ENCODE assay signal across 9 mouse cellular contexts in genomic region chr13:73502719-73503118, GRCm38 (mm10). TPM values are rescaled to one million over a fixed set of nuclear protein-coding genes. Genes with fewer than 3 reads are reported as not detected.
DNase-seq lines count a peak whose midpoint lies in the region; TF ChIP-seq lines count a peak whose summit lies in the region.
"Had no signal": no experiment of that assay in that cellular context is flagged by ENCODE, and none has a peak within 500 bp of the region (broad histone marks: within the 10 kb centered on the region; RNA-seq: fewer than 3 reads in every experiment).

No protein-coding gene starts in this region.

- H3K36me3 ChIP-seq in MEL (ENCODE audit: control insufficient read depth in 1 of 2, insufficient read depth in 2 of 2, low read length in 2 of 2) = no peaks in the 10 kb centered on the region; a peak in 1 of 4 replicates

- H3K27ac ChIP-seq in MEL (ENCODE audit: control insufficient read depth, low read depth, low read length) = no peak overlapping the region
- H3K27ac ChIP-seq: embryonic facial prominence, embryonic 15.5 days had no signal

- TF ChIP-seq POLR2A in MEL (IDR thresholded peaks at IDR 0.05; ENCODE audit: control insufficient read depth in 1 of 2, insufficient read depth in 1 of 2, low read depth in 1 of 2, low read length in 2 of 2, poor library complexity in 1 of 2) = no peak

- H3K9ac ChIP-seq in MEL (ENCODE audit: control insufficient read depth, low read depth, low read length, poor library complexity, severe bottlenecking) = no peak overlapping the region
- H3K9ac ChIP-seq: embryonic facial prominence, embryonic 15.5 days had no signal

- no peaks in the 10 kb centered on the region for H3K79me2 ChIP-seq in MEL (ENCODE audit: control insufficient read depth, insufficient read depth, low read length, poor library complexity)

- H3K9me3 ChIP-seq in MEL (replicated peaks; ENCODE audit: insufficient read depth, low read length) = no peaks in the 10 kb centered on the region
- H3K9me3 ChIP-seq: embryonic facial prominence, embryonic 15.5 days had no signal

- H3K27me3 ChIP-seq in MEL (ENCODE audit: control insufficient read depth in 1 of 2, insufficient read depth in 2 of 2, low read length in 2 of 2) = no peaks in the 10 kb centered on the region
- H3K27me3 ChIP-seq: embryonic facial prominence, embryonic 15.5 days had no signal

- no peaks in the 10 kb centered on the region for H3K4me1 ChIP-seq in MEL (ENCODE audit: control insufficient read depth in 1 of 2, insufficient read depth in 2 of 2, low read length in 2 of 2)
- H3K4me1 ChIP-seq: embryonic facial prominence, embryonic 15.5 days had no signal

- H3K4me3 ChIP-seq in MEL (ENCODE audit: control insufficient read depth in 1 of 2, insufficient read depth in 1 of 2, low read depth in 2 of 2, low read length in 2 of 2) = no peak overlapping the region
- H3K4me3 ChIP-seq: embryonic facial prominence, embryonic 15.5 days; myocyte had no signal

- intact Hi-C loops in left cerebral cortex, postnatal 4 days (cut with DNase I) = no loop called here

- peak; percentile 42 for TF ChIP-seq RAD21 in MEL (IDR thresholded peaks at IDR 0.05; ENCODE audit: low read depth, low read length)

- TF ChIP-seq CTCF in MEL (IDR thresholded peaks at IDR 0.05 in 2 of 3, conservative IDR thresholded peaks at IDR 0.05 in 1 of 3; ENCODE audit: control insufficient read depth in 1 of 3, insufficient read depth in 1 of 3, low read depth in 2 of 3, low read length in 3 of 3, poor library complexity in 1 of 3, severe bottlenecking in 1 of 3) = peak; percentile 34 to 59 (median 55)

- DNase-seq in left cerebral cortex, postnatal 4 days = peak; percentile 24
- DNase-seq in left cerebral cortex, adult 11 months (ENCODE audit: low spot score) = no peak
- peak; percentile 50 for DNase-seq in MEL (ENCODE audit: low read depth, low spot score)
- peak; percentile 32 for DNase-seq in c-Kit-positive CD71-negative TER-119-negative erythroid progenitor cells, embryonic 14.5 days (ENCODE audit: low read depth)
- DNase-seq in mesoderm, embryonic 11.5 days (ENCODE audit: low read depth, low spot score) = peak; percentile 15
- no peak for DNase-seq in adrenal gland, postnatal 4 days (ENCODE audit: low spot score in 2 of 2)
- no peak for DNase-seq in cerebellum, adult 11 months

- TF ChIP-seq EP300 in MEL (IDR thresholded peaks at IDR 0.05; ENCODE audit: low read depth in 1 of 2, low read length in 2 of 2) = no peak

TF ChIP-seq in MEL, 35 proteins besides CTCF, POLR2A, EP300 and RAD21:
- TF ChIP-seq ZNF384 (IDR thresholded peaks at IDR 0.05; ENCODE audit: low read depth, low read length) = peak; percentile 91
- TF ChIP-seq MYC (IDR thresholded peaks at IDR 0.05; ENCODE audit: low read depth, low read length) = no peak
- peak; percentile 55 for TF ChIP-seq SMC3 (IDR thresholded peaks at IDR 0.05; ENCODE audit: low read depth, low read length)
- peak; percentile 13; the same call in 1 of the 2 replicates for TF ChIP-seq ZC3H11A (IDR thresholded peaks at IDR 0.05; ENCODE audit: low read depth, low read length)

RNA-seq across cellular contexts. Expression of gene Slc6a3, which starts 33.8 kb away (rescaled TPM):
- under 1 TPM; 0.14 to 0.36 TPM for total RNA-seq in left cerebral cortex, postnatal 4 days (2021)
- 0.07 and 0.08 TPM in 2 replicates for total RNA-seq in MEL (2012; rRNA removed)
- under 1 TPM in 1 of 2 experiments, not detected in 1; 0.10 TPM for polyA plus RNA-seq in MEL (2012; ENCODE audit: insufficient read depth in 1 of 2, insufficient read length in 2 of 2, low read depth in 1 of 2, low replicate concordance in 2 of 2, missing spikeins in 1 of 2)
- not detected for total RNA-seq in adrenal gland, postnatal 4 days (2021)
- polyA plus RNA-seq: myocyte had no signal

RNA-seq across cellular contexts. Expression of gene Lpcat1, which starts 35.7 kb away (rescaled TPM):
- total RNA-seq in left cerebral cortex, postnatal 4 days (2021) = 100 to 1,000 TPM in 1 of 2 experiments, 10 to 100 TPM in 1; 95.5 to 106 TPM
- 30.5 and 38.8 TPM in 2 replicates for total RNA-seq in MEL (2012; rRNA removed)
- 10 to 100 TPM in 1 of 2 experiments, not detected in 1; 31.5 TPM for polyA plus RNA-seq in MEL (2012; ENCODE audit: insufficient read depth in 1 of 2, insufficient read length in 2 of 2, low read depth in 1 of 2, low replicate concordance in 2 of 2, missing spikeins in 1 of 2)
- 10 to 100 TPM; 34.8 to 35.5 TPM for total RNA-seq in adrenal gland, postnatal 4 days (2021)

Comparison
In these comparisons a context has a peak if more than half of its experiments do, and no peak if none do; other contexts are left out.
1. DNase-seq: peak in left cerebral cortex, postnatal 4 days (single experiment), MEL (single experiment), c-Kit-positive CD71-negative TER-119-negative erythroid progenitor cells, embryonic 14.5 days (single experiment) and mesoderm, embryonic 11.5 days (single experiment); none in left cerebral cortex, adult 11 months (single experiment), adrenal gland, postnatal 4 days (0 of 2) and cerebellum, adult 11 months (single experiment).